Mouse (Mus musculus) thymus, postnatal 25 days (tissue): ENCODE results near the gene Foxo6.
A peak's percentile ranks its signal among the peaks of the same experiment; 100 is the strongest.

ENCODE experiments used
- DNase-seq: peaks from one replicate; pipeline ENCODE4 v3.0.0; 2022

The Foxo6 gene

DNA sequence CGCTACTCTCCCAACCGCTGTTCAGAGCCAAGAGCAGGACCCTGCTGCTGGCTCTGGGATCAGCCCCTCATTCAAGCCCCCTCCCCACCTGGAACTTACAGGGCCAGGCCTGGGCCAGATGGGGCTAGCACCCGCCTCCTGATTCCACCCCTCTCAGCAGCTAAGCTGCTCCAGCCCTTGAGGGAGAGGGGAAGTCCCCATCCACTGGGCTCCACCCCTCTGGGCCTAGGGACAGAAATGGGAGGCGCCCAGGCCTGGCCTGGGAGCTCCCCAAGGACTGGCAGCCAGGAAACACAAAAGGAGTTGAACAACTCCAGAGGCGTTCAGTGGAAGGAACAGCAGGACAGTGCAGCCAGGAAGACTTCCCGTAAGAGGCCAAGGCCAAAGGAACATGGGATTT, 4.0 kb downstream of the Foxo6 start:
- DNase-seq: peak; percentile 14

GRCm38 (mm10) chr4:120282568-120283091, 4.5 kb downstream of the Foxo6 start:
- peak; percentile 41 for DNase-seq

DNA sequence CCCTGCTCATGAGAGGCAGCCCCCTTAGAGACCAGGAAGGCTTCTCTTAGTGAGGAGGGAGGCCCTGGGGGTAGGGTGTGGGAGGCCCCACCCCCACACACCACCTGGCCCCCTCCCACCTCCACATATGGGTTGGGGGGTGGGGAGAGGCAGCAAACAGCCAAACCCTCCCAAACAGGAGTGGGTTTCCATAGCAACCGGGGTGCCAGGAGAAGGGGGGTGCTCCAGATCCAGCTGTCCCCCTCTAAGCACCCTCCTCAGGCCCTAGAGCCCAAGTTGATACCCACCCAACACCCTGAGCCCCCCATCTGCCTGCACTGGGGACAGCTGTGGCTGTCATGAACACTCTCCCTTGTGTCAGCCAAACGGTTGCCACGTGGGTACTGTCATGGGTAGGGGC, 6.1 kb downstream of the Foxo6 start:
- DNase-seq: no peak

DNA sequence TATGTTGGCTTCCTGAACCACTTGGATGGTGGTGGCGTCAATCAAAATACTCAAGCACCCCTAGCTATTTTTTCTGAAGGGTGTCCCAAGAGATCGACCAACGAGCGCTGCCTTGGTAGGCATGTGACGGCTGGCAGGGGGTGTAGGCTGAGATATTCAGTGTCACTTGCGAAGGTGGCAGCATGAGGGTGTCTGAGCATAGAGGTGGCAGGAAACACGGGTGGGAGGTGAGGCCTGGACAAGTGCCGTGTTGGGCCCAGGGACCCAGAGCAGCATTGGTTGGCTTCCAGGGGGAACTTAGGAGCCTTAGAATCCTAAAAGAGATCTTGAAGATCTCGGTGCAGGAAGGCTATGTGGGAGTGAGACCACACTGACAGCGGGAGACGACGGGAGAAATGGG, 6.7 kb downstream of the Foxo6 start:
- DNase-seq: no peak

DNA sequence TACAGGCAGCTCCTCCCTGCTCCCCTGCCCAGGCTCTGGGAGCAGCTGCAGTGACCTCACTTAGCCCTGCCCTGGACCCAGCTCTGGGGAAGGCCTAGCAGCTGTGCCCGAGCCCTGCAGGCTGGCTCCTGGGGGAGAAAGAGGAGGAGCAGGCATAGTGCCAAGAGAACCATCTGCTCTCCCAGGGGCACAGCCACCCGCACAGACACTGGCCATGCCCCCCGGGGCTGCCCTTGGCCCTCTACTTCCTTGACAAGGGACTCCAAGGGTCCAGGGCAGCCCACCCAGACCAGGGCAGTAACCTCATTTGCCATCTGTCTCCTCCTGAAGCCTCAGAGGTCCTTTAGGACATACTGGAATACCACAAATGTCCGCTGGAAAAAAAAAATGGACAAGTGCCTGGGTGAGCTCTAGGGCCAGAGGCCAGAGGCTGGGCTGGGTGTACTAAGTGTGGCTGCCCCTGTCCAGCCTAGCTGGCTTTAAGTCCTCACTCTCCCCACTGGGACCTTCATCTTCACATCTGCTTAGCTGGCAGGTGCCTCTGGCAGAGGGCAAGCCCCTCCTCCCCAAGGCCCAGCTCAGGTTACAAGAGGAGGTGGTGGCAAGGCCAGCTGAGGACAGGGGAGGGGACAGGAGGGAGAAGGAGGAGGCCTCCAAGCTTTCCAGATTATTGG, 9.8 kb downstream of the Foxo6 start:
- DNase-seq: no peak

- DNase-seq: no peak
Measured at GRCm38 (mm10) chr4:120275487-120275886, 11.7 kb downstream of the Foxo6 start.

GRCm38 (mm10) chr4:120273594-120273993, 13.6 kb downstream of the Foxo6 start:
- DNase-seq: no peak

DNA sequence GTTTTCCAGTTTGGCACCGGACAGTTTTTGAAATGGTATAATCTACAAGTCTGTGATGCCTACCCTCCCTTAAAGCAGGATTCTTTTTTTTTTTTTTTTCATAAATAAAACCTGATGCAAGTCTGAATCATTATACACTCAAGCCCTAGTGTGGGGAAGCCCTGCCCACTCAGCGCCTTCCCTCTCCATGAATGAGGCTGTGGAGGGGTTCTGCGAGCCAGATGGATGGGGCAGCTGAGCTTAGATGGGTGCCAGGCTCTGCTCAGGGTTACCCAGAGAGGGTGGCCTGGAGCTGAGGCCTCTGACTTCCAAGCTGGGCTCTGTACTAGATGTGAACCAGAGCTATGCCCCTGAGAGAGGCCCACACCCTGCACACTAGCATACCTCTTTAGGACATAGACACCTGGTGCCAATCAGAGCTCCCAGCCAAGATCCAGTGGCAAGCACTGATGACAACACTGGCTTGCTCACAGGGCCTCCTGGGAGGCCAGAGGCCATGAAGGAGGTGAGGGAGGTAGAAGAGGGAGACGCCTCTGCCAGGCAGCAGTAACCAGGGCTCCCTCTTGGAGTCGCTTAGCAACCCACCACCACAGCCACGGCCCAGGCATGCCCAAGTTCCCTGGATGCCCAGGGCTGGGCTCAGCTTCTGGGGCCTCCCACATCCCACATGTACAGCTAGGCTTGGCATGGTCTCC, 15.1 kb downstream of the Foxo6 start:
- DNase-seq: no peak

GRCm38 (mm10) chr4:120271208-120271607, 15.9 kb downstream of the Foxo6 start:
- DNase-seq: no peak

DNA sequence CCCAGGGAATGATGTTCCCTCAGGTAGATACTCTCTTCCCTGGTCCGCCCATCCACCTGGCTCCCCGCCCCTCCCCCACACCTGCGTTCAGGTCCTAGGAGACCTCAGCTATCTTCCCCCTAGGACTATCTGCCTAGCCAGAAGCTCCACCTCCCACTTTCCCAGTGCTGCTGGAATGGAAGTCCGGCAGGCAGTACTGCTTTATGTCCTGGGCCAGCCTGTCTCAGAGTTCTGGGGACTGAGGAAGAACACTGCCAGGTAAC, 16.3 kb downstream of the Foxo6 start:
- no peak for DNase-seq

- DNase-seq: no peak
Measured at GRCm38 (mm10) chr4:120270148-120270936, 16.8 kb downstream of the Foxo6 start.

- DNase-seq: no peak
Measured at GRCm38 (mm10) chr4:120269426-120269825, 17.7 kb downstream of the Foxo6 start.

DNA sequence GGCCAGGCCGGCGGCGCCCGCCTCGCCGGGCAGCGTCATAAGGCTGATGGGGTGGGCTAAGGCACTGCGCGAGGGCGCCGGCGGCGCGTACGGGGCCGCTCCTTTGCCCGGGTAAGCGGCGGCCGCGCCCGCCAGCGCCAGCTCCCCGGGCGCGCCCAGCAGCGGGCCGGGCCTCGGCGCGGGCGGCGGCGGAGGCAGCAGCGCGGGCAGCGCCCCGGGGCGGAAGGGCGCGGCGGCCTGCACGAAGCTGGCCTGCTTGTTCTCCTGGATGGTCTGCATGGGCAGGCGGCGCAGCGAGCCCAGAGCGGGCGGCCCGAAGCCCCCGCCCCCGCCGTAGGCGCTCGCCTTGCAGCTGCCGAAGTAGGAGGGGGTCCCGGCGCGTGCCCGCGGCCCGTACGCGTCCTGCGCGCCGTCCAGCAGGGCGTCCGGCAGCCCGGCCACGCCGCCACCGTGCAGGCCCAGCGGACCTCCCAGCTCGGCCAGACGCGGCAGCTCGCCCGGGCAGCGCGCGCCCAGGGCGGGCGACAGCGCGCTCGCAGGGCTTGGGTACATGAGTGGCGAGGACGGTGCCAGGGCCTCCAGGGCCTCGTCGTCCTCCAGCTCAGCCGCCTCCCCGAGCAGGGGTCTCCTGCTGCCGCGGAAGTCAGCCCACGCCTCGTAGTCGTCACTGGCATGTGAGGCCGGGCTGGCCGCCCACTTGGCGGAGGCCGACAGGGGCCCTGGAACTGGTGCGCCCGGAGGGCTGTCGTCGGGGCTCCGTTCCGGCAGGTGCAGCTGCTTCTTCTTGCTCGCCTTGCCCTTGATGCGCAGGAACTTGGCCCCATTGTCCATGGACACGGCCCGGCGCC, 18.7 kb downstream of the Foxo6 start:
- no peak for DNase-seq

DNA sequence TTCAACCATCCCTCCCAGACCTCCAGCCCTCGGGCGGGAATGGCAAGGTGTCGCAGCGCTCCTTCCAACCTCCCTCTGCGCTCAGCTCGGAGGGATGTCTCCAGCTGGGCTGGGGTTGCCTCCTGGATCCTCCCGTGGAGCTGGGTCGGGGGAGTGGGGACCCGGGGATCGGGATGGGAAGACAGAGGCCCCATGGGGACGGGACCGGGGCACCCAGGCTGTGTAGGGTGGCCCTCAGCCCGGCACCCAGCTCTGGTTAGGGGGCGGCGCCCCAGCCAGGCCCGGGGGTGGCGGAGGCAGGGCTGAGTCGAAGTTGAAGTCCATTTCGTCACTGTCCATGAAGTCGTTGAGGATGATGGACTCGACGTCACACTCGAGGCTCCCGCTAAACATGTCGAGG, 19.5 kb downstream of the Foxo6 start:
- no peak for DNase-seq

DNA sequence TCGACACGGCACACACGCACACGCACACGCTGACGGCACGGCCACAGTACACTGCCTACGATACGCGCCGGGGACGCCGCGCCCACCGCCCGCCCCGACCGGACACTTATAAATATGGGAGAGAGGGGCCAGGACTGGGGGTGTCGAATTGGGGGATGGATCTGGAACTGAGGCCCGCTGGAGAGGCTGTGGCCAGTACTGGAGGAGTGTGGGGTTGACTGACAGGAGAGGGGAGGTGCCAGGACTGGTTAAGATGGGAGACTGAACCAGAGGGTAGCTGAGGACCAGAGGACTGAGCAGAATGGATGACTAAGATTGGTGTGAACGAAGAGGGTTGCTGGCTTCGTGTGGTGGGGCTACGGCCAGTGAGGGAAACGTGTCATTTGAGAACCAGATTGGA, 20.0 kb downstream of the Foxo6 start:
- DNase-seq: no peak

DNA sequence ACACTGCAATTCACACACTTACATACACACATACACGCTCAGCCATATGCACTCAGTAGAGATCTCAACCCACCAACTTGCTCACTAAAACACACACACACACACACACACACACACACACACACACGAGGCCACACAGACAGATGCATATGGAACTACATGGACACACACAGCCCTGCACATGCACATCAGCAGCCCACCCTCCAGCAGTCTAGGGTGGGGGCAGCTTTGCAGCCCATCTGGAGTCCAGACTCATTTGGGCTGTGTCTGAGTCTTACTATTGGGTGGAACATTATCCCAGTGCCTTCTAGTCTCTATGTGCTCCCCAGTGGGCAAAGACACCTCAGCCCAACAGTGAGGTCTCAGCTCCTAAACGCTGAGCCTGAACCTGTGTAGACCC, 23.0 kb downstream of the Foxo6 start:
- no peak for DNase-seq

- DNase-seq: no peak
Measured at GRCm38 (mm10) chr4:120262726-120263125, 24.4 kb downstream of the Foxo6 start.

- DNase-seq: no peak
Measured at GRCm38 (mm10) chr4:120262206-120262605, 24.9 kb downstream of the Foxo6 start.

DNA sequence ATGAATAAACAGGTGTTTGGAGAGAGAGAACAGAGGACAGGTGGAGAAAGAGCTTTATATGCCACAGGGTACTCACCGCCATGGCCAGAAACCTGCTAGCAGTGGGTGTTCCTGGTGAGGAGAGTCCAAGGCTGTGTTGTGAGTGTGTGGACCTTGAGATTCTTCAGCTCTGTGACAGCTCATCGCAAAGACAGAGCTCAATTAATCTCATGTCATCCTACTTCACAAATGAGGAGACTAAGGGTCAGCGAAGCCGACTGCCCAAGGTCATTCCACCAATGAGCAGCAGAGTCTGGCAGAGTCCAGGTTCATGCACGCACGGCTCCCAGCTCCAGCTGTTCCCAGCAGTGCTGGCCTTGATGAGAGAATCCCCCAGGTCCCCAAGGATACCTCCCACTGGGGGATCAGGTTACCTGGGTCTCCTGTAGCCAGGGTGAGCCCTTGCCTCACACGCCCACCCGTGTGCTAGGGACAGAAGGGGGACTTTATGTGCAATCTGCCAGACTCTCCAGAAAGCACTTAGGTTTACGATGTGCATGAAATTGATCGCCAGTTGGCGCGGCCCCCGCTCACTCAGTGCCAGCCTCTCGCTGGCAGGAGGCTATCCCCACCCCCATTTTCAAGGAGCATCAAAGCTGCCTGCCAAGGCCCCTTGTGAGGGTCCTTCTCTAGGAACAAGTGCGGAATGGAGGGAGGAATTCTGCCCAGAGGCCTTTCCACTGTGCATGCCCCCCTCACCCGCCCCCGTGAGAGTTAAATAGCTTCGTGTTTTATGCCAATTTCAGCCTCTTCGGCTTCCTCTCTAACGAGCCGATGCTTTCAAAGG, 27.6 kb downstream of the Foxo6 start:
- no peak for DNase-seq

GRCm38 (mm10) chr4:120248800-120249261, 38.3 kb downstream of the Foxo6 start:
- no peak for DNase-seq

DNA sequence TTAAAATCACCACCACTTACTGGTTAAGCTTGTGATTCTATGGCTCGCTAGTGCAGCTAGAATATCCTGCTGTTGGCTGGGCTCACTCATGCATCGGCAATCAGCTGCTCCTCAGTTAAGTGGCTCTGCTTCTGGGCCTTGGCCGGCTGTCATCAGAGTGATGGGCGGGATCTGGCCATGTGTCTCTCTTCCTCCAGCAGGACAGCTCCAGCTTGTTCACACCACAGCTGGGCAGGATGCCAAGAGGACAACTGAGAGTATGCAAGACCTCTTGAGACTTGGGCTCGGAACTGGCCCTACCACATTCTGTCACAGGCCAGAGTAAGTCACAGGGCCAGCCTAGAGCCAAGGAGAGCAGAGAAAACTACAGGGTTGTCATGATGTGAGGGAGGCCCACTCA, 39.7 kb downstream of the Foxo6 start:
- DNase-seq: no peak

DNA sequence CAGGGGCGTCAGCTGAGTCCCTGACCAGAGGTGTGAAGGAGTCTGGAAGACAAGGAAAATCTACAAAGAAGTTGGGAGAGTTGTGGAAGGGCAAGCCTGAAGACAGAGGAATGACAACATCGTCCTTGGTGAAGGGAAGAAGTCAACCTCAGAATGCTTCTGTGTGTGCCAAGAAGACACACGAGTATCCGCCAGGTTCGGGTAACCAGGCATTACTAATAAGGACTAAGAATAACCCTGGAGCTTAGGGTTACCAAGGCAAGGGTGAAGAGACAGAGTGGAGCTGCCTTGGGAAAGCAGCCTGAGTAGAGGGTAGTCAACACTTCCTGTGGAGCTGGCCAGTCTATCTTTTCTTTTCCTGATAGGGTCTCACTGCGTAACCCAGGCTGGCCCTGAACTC, 41.1 kb downstream of the Foxo6 start:
- no peak for DNase-seq
